Mouse (Mus musculus): ENCODE measurements at regions not wholly inside any gene's neighbourhood (a gene's known extent, or its start where the extent isn't known, plus 50 kb on each side); places are given as distances from the start of the nearest gene placed in this dataset.

DNA sequence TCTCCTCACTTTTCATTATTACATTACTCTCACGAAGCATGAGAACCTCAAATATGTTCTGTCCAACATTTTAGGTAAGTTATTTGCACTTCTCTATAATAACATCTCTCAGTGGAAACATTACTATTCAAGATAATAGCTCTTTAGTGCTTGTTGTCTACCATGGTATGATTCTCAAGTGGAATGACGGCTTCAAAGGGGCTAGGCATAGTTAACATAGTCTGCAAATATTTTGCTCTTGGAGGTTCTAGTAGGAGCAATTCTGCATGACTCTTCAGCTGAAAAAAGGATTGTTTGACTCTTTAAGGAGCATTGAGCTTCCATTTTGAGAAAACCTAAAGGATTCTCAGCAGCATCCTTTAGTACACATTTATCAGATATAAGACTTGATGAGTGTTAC lies 182.5 kb upstream of the Tprg start:
- Histone ChIP-seq H3K4me3 (no peak overlapping the region), H3K27me3 (no peaks in the 10 kb centered on the region), H3K4me1 (no peaks in the 10 kb centered on the region), H3K27ac (no peak overlapping the region), H3K4me2 (no peak overlapping the region), H3K9me3 (no peaks in the 10 kb centered on the region), H3K9ac (no peak overlapping the region), H3K36me3 (no peaks in the 10 kb centered on the region)
- WGBS, result 54% methylated on average over 2 of the region's 2 CpGs
- no peak for ATAC-seq (ENCODE audit: borderline replicate concordance, extremely low read depth, low FRiP score, low TSS enrichment)

DNA sequence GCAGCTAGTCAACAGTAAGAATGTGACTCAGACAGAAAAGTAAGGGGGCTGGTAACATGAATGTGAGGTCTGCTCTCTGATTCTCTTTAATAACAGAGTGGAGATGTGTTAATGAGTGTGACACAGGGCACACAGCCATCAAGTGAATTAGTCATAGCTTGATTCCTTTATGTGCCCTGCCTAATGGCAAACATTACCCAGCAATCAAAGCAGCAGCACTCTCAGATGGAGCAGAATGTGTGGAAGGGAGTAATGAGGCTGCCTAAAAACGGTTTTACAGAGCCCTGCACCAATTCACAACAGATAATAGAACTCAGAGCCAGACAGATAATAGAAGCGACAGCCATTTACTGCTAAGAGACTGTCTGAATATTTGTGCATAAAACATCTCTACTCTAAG lies 182.0 kb upstream of the Tprg start:
- Histone ChIP-seq H3K27ac (no peak overlapping the region), H3K4me2 (no peak overlapping the region), H3K9me3 (no peaks in the 10 kb centered on the region), H3K36me3 (no peaks in the 10 kb centered on the region), H3K27me3 (no peaks in the 10 kb centered on the region), H3K4me1 (no peaks in the 10 kb centered on the region), H3K9ac (no peak overlapping the region), H3K4me3 (no peak overlapping the region)
- 57% methylated on average over 2 of the region's 2 CpGs for WGBS
- ATAC-seq (ENCODE audit: borderline replicate concordance, extremely low read depth, low FRiP score, low TSS enrichment), result no peak

- H3K9me3 ChIP-seq, result no peaks in the 10 kb centered on the region
- 22% methylated on average over 4 of the region's 4 CpGs for WGBS
- ATAC-seq (ENCODE audit: borderline replicate concordance, extremely low read depth, low FRiP score, low TSS enrichment), result no peak
Measured at GRCm38 (mm10) chr16:25140164-25140563, 146.5 kb upstream of the Tprg start.

GRCm38 (mm10) chr16:25147486-25147885 lies 139.1 kb upstream of the Tprg start:
- Histone ChIP-seq H3K9ac (no peak overlapping the region), H3K27ac (no peak overlapping the region), H3K4me3 (no peak overlapping the region), H3K9me3 (no peaks in the 10 kb centered on the region), H3K27me3 (no peaks in the 10 kb centered on the region), H3K36me3 (no peaks in the 10 kb centered on the region), H3K4me1 (no peaks in the 10 kb centered on the region), H3K4me2 (no peak overlapping the region)
- 49% methylated on average over 4 of the region's 4 CpGs for WGBS
- no peak for ATAC-seq (ENCODE audit: borderline replicate concordance, extremely low read depth, low FRiP score, low TSS enrichment)

More at GRCm38 (mm10) chr16:25140164-25140563, 146.5 kb upstream of the Tprg start:
- Histone ChIP-seq H3K9ac (no peak overlapping the region), H3K4me3 (no peak overlapping the region), H3K27me3 (no peaks in the 10 kb centered on the region), H3K4me1 (peaks cover 8% of the 10 kb centered on the region; the same call in 1 of the 2 replicates), H3K27ac (no peak overlapping the region), H3K36me3 (no peaks in the 10 kb centered on the region), H3K4me2 (no peak overlapping the region)

DNA sequence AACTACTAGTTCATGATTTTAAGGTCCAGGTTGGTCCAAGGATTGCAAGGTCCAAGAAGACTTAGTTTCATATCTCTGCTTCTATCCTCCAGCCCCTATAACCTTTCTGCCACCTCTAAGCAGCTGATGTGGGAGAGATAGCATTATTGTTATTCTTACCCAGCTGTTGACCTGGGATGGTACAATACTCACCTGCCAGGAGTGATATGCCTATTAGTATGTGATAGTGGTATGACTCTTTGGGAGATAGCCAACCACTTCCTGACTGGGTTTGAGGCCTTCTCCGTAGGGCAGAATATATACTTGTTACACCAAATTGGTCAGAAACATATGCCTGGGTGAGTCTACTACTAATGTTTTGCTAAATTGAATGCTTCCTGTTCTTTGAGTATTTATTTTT lies 137.4 kb upstream of the Tprg start:
- Histone ChIP-seq H3K9ac (no peak overlapping the region), H3K36me3 (no peaks in the 10 kb centered on the region), H3K4me1 (no peaks in the 10 kb centered on the region), H3K9me3 (no peaks in the 10 kb centered on the region), H3K4me3 (no peak overlapping the region), H3K4me2 (no peak overlapping the region), H3K27ac (no peak overlapping the region), H3K27me3 (no peaks in the 10 kb centered on the region)
- no peak for ATAC-seq (ENCODE audit: borderline replicate concordance, extremely low read depth, low FRiP score, low TSS enrichment)
- 82% methylated on average over 1 of the region's 1 CpGs for WGBS

GRCm38 (mm10) chr16:25176870-25177269 lies 109.7 kb upstream of the Tprg start:
- Histone ChIP-seq H3K27me3 (no peaks in the 10 kb centered on the region), H3K4me1 (no peaks in the 10 kb centered on the region), H3K4me2 (no peak overlapping the region), H3K9ac (no peak overlapping the region), H3K4me3 (no peak overlapping the region), H3K9me3 (no peaks in the 10 kb centered on the region), H3K36me3 (no peaks in the 10 kb centered on the region), H3K27ac (no peak overlapping the region)
- no peak for ATAC-seq (ENCODE audit: borderline replicate concordance, extremely low read depth, low FRiP score, low TSS enrichment)

DNA sequence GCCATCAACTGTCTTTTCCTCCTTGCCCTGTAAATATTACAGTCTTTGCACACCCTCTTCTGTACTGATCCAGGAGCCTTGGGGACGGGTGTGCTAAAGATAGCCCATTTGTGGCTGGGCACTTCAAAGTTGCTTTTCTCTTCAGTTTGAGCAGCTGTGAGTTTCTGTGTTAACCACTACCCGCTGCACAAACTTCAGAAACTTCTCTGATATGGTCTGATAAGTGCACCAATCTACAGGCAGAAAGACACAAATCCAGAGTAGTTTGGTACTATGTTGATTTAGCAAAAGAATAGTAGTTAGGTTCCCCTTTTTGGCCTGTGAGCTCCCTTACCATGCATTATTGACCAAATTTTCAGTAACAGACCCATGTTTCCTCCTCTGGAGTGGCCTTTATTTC lies 108.6 kb upstream of the Tprg start:
- WGBS, result 44% methylated on average over 2 of the region's 2 CpGs
- Histone ChIP-seq H3K9me3 (no peaks in the 10 kb centered on the region), H3K36me3 (no peaks in the 10 kb centered on the region), H3K4me2 (no peak overlapping the region), H3K27me3 (no peaks in the 10 kb centered on the region), H3K4me3 (no peak overlapping the region), H3K9ac (no peak overlapping the region), H3K4me1 (no peaks in the 10 kb centered on the region), H3K27ac (no peak overlapping the region)
- no peak for ATAC-seq (ENCODE audit: borderline replicate concordance, extremely low read depth, low FRiP score, low TSS enrichment)

DNA sequence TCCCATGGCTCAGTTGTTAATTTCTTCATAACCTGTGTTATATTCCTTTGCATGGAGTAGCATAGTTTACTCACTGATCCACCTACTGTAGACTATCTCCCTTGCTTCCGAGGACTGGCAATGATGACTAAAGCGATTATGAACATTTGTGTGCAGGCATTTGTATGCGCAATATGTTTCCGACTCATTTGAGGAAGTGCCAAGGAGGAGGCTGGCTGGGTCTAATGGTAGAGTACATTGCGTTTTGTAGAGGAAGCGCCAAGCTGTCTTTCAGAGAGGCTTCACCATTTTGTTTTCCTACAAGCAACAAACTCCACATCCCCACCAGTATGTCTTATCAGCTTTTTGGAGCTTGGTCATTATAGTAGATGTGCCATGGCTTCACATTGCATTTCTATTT lies 104.7 kb upstream of the Tprg start:
- WGBS, result 88% methylated on average over 6 of the region's 6 CpGs
- H3K36me3 ChIP-seq, result no peaks in the 10 kb centered on the region
- no peak for ATAC-seq (ENCODE audit: borderline replicate concordance, extremely low read depth, low FRiP score, low TSS enrichment)
- no peak overlapping the region for H3K4me3 ChIP-seq
- no peak overlapping the region for H3K4me2 ChIP-seq
- no peaks in the 10 kb centered on the region for H3K4me1 ChIP-seq
- H3K9ac ChIP-seq, result no peak overlapping the region
- no peak overlapping the region for H3K27ac ChIP-seq
- H3K27me3 ChIP-seq, result no peaks in the 10 kb centered on the region
- H3K9me3 ChIP-seq, result no peaks in the 10 kb centered on the region

GRCm38 (mm10) chr16:25197079-25197478 lies 89.5 kb upstream of the Tprg start:
- no peaks in the 10 kb centered on the region for H3K9me3 ChIP-seq
- WGBS, result 87% methylated on average over 5 of the region's 5 CpGs
- no peaks in the 10 kb centered on the region for H3K4me1 ChIP-seq
- no peak overlapping the region for H3K9ac ChIP-seq
- no peak overlapping the region for H3K4me3 ChIP-seq
- H3K4me2 ChIP-seq, result no peak overlapping the region
- H3K36me3 ChIP-seq, result no peaks in the 10 kb centered on the region
- H3K27ac ChIP-seq, result no peak overlapping the region
- H3K27me3 ChIP-seq, result no peaks in the 10 kb centered on the region
- no peak for ATAC-seq (ENCODE audit: borderline replicate concordance, extremely low read depth, low FRiP score, low TSS enrichment)

DNA sequence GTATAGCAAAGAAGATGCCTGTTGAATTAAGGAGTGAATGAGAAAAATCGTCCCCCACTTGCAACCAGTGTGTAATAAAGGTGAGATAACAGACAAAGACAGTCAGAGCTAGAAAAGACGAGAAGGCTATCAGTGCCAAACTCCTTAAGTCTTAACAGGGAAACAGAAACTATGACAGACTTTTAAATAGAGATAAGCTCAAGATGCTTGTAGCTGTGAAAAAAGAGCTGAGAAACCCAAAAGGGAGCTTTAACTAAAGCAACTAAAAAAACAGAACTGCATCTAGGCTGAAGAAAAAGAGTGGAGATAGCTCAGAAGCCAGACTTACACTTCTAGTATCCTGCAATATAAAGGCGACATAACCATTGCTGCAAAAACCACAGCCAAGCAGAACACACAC lies 87.8 kb upstream of the Tprg start:
- no peak overlapping the region for H3K4me3 ChIP-seq
- no peak overlapping the region for H3K9ac ChIP-seq
- WGBS, result 51% methylated on average over 3 of the region's 3 CpGs
- no peaks in the 10 kb centered on the region for H3K36me3 ChIP-seq
- no peaks in the 10 kb centered on the region for H3K27me3 ChIP-seq
- H3K9me3 ChIP-seq, result no peaks in the 10 kb centered on the region
- no peak overlapping the region for H3K4me2 ChIP-seq
- ATAC-seq (ENCODE audit: borderline replicate concordance, extremely low read depth, low FRiP score, low TSS enrichment), result no peak
- H3K27ac ChIP-seq, result no peak overlapping the region
- no peaks in the 10 kb centered on the region for H3K4me1 ChIP-seq

GRCm38 (mm10) chr16:25199984-25200383 lies 86.6 kb upstream of the Tprg start:
- H3K4me3 ChIP-seq, result no peak overlapping the region
- no peak overlapping the region for H3K4me2 ChIP-seq
- no peaks in the 10 kb centered on the region for H3K9me3 ChIP-seq
- no peaks in the 10 kb centered on the region for H3K4me1 ChIP-seq
- no peak overlapping the region for H3K9ac ChIP-seq
- H3K27me3 ChIP-seq, result no peaks in the 10 kb centered on the region
- H3K36me3 ChIP-seq, result no peaks in the 10 kb centered on the region
- ATAC-seq (ENCODE audit: borderline replicate concordance, extremely low read depth, low FRiP score, low TSS enrichment), result no peak
- H3K27ac ChIP-seq, result no peak overlapping the region

GRCm38 (mm10) chr16:25201094-25201770 lies 85.4 kb upstream of the Tprg start:
- Histone ChIP-seq H3K27me3 (no peaks in the 10 kb centered on the region), H3K9ac (no peak overlapping the region), H3K4me2 (no peak overlapping the region), H3K36me3 (no peaks in the 10 kb centered on the region), H3K4me1 (no peaks in the 10 kb centered on the region), H3K27ac (no peak overlapping the region), H3K9me3 (no peaks in the 10 kb centered on the region), H3K4me3 (no peak overlapping the region)
- no peak for ATAC-seq (ENCODE audit: borderline replicate concordance, extremely low read depth, low FRiP score, low TSS enrichment)
- 55% methylated on average over 7 of the region's 7 CpGs for whole genome bisulfite sequencing

DNA sequence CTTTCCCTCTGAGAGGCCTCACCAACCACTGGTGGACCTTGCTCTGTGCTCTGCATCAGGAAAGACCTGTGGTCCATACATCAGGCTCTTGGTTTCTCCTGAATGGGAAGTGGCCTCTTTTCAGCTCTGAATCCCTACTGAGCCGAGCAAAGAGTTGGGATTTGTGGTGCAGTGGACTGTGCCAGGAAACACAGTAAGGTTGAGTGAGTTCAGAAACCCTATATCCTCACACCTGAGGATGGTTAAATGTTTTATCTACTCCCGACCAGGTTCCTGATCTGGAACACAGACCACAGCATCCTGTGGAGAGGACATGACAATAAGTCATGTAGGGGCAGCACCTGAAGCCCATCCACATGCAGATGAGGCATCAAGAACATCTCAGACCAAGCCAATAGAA lies 73.4 kb upstream of the Tprg start:
- Histone ChIP-seq H3K9me3 (no peaks in the 10 kb centered on the region), H3K27me3 (no peaks in the 10 kb centered on the region), H3K4me1 (no peaks in the 10 kb centered on the region), H3K9ac (no peak overlapping the region), H3K27ac (no peak overlapping the region), H3K4me3 (no peak overlapping the region), H3K4me2 (no peak overlapping the region), H3K36me3 (no peaks in the 10 kb centered on the region)
- no peak for ATAC-seq (ENCODE audit: borderline replicate concordance, extremely low read depth, low FRiP score, low TSS enrichment)
- 75% methylated on average over 2 of the region's 2 CpGs for whole genome bisulfite sequencing
